Mouse (Mus musculus) stomach, postnatal 0 days (tissue): ENCODE results near the gene Rasl12. TPM values are rescaled to one million over a fixed set of nuclear protein-coding genes. Genes with fewer than 3 reads are reported as not detected.

Source experiments
- ATAC-seq: fragments of 200-750 bp; cut with Nextera tagmentation; 2 replicates; pipeline ENCODE4 v1.8.0; 2017; ENCODE audit not compliant: low FRiP score, low TSS enrichment
- DNase-seq: peaks from one replicate; pipeline ENCODE4 v3.0.0-alpha.2; 2016; ENCODE audit warnings: low spot score
- H3K27ac ChIP-seq: fragments of 300-500 bp; sonication (generic); replicated peaks from 2 replicates; pipeline ENCODE4 v1.5.1; 2014; ENCODE audit warnings: mild to moderate bottlenecking, control low read depth
- H3K27me3 ChIP-seq: fragments of 300-500 bp; sonication (generic); 2 replicates; pipeline ENCODE4 v1.6.1; 2014; ENCODE audit warnings: low read length; ENCODE audit not compliant: control insufficient read depth, insufficient read depth
- H3K36me3 ChIP-seq: fragments of 300-500 bp; sonication (generic); 2 replicates; pipeline ENCODE4 v1.6.1; 2014; ENCODE audit warnings: low read length, mixed read lengths; ENCODE audit not compliant: control insufficient read depth, insufficient read depth
- H3K4me1 ChIP-seq: fragments of 300-500 bp; sonication (generic); replicated peaks from 2 replicates; pipeline ENCODE4 v1.6.1; 2014; ENCODE audit warnings: antibody characterized with exemption; ENCODE audit not compliant: control insufficient read depth, insufficient read depth
- H3K4me2 ChIP-seq: fragments of 300-500 bp; sonication (generic); replicated peaks from 2 replicates; pipeline ENCODE4 v1.6.1; 2014; ENCODE audit warnings: low read depth, mild to moderate bottlenecking, control low read depth, moderate library complexity
- H3K4me3 ChIP-seq: fragments of 300-500 bp; sonication (generic); 2 replicates; pipeline ENCODE4 v1.5.1; 2014; ENCODE audit warnings: low read depth, low read length, control low read depth
- H3K9ac ChIP-seq: fragments of 300-500 bp; sonication (generic); 2 replicates; pipeline ENCODE4 v1.6.1; 2014; ENCODE audit warnings: mild to moderate bottlenecking, low read length, control low read depth, mixed read lengths
- H3K9me3 ChIP-seq: fragments of 300-500 bp; sonication (generic); 2 replicates; pipeline ENCODE4 v1.6.1; 2016; ENCODE audit warnings: low read length; ENCODE audit not compliant: control insufficient read depth
- CTCF ChIP-seq: IDR thresholded peaks from 2 replicates; pipeline ENCODE4 v1.5.1; 2016; ENCODE audit warnings: antibody characterized with exemption, low read depth, mild to moderate bottlenecking, moderate library complexity
- EP300 ChIP-seq: optimal IDR thresholded peaks from 2 replicates; pipeline ENCODE3; 2016; ENCODE audit warnings: antibody characterized with exemption
- WGBS: fragments of 180-500 bp; shearing (Covaris S2); extraction: QIAGEN DNeasy Blood & Tissue Kit; methylation state at CpG from one replicate; pipeline ENCODE4 v1.1.7; 2014; 5-methylcytosine and 5-hydroxymethylcytosine counted together
- polyA plus RNA-seq: library from polyadenylated mRNA; unstranded; fragments of >200 nt; fragmentation: Nextera tagmentation; extraction: Ambion mirVana; gene quantifications from 2 replicates; pipeline ENCODE4 v1.2.1, GENCODE M21; 2015

The Rasl12 gene
- polyA plus RNA-seq, 1 experiment from 2014 or later: 3.7 TPM

GRCm38 (mm10) chr9:65381017-65381590, 17.2 kb upstream of the Rasl12 start:
- Histone ChIP-seq H3K27ac (no peak overlapping the region), H3K9ac (no peak overlapping the region), H3K4me2 (no peak overlapping the region), H3K9me3 (no peaks in the 10 kb centered on the region), H3K4me1 (no peaks in the 10 kb centered on the region), H3K27me3 (no peaks in the 10 kb centered on the region), H3K4me3 (no peak overlapping the region), H3K36me3 (no peaks in the 10 kb centered on the region)
- 61% methylated on average over 4 of the region's 4 CpGs for WGBS
- ATAC-seq: no peak
- no peak for DNase-seq
- no peak for TF ChIP-seq EP300
- no peak for TF ChIP-seq CTCF

- Histone ChIP-seq H3K4me3 (no peak overlapping the region), H3K27me3 (no peaks in the 10 kb centered on the region), H3K27ac (peak overlapping the region; percentile 71), H3K4me1 (0 out of 2 replicates have a peak, but pooled peaks cover 3% of the 10 kb centered on the region), H3K36me3 (no peaks in the 10 kb centered on the region), H3K9me3 (no peaks in the 10 kb centered on the region), H3K9ac (no peak overlapping the region; the same call in 1 of the 2 replicates), H3K4me2 (no peak overlapping the region)
- peak; percentile 71; the same call in 1 of the 2 replicates for ATAC-seq
- no peak for DNase-seq
- 59% methylated on average over 6 of the region's 6 CpGs for WGBS
- TF ChIP-seq CTCF: no peak
- no peak for TF ChIP-seq EP300
These were observed 16.1 kb upstream of the Rasl12 start for GRCm38 (mm10) chr9:65382031-65382750.

- 49% methylated on average over 3 of the region's 3 CpGs for WGBS
- ATAC-seq (peak; percentile 24; the same call in 1 of the 2 replicates), DNase-seq (no peak)
- Histone ChIP-seq H3K27me3 (no peaks in the 10 kb centered on the region), H3K9me3 (no peaks in the 10 kb centered on the region), H3K4me1 (0 out of 2 replicates have a peak, but pooled peaks cover 3% of the 10 kb centered on the region), H3K36me3 (no peaks in the 10 kb centered on the region), H3K4me3 (no peak overlapping the region), H3K27ac (peak overlapping the region; percentile 71), H3K4me2 (no peak overlapping the region), H3K9ac (peak overlapping the region; percentile 1; the same call in 1 of the 2 replicates)
- TF ChIP-seq CTCF: no peak
- TF ChIP-seq EP300: no peak
These were observed 15.6 kb upstream of the Rasl12 start for GRCm38 (mm10) chr9:65382751-65383097.

- no peak for DNase-seq
- TF ChIP-seq CTCF: no peak
- TF ChIP-seq EP300: no peak
- no peak for ATAC-seq
- WGBS: 51% methylated on average over 3 of the region's 3 CpGs
- Histone ChIP-seq H3K4me1 (0 out of 2 replicates have a peak, but pooled peaks cover 3% of the 10 kb centered on the region), H3K4me3 (no peak overlapping the region), H3K4me2 (no peak overlapping the region), H3K27me3 (no peaks in the 10 kb centered on the region), H3K27ac (no peak overlapping the region), H3K9ac (no peak overlapping the region), H3K36me3 (no peaks in the 10 kb centered on the region), H3K9me3 (no peaks in the 10 kb centered on the region)
These were observed 14.0 kb upstream of the Rasl12 start for GRCm38 (mm10) chr9:65384276-65384675.

GRCm38 (mm10) chr9:65386373-65387140, 11.7 kb upstream of the Rasl12 start:
- WGBS: 14% methylated on average over 8 of the region's 8 CpGs
- ATAC-seq: no peak
- H3K4me2 ChIP-seq: no peak overlapping the region
- DNase-seq: no peak
- no peak overlapping the region for H3K27ac ChIP-seq
- H3K36me3 ChIP-seq: no peaks in the 10 kb centered on the region
- H3K4me3 ChIP-seq: no peak overlapping the region
- H3K27me3 ChIP-seq: 0 out of 2 replicates have a peak, but pooled peaks cover 4% of the 10 kb centered on the region
- H3K9me3 ChIP-seq: no peaks in the 10 kb centered on the region
- H3K9ac ChIP-seq: no peak overlapping the region
- TF ChIP-seq CTCF: peak; percentile 59
- TF ChIP-seq EP300: no peak
- 0 out of 2 replicates have a peak, but pooled peaks cover 3% of the 10 kb centered on the region for H3K4me1 ChIP-seq
